Mouse (Mus musculus): ENCODE data around the gene Il9r. TPM values are rescaled to one million over a fixed set of nuclear protein-coding genes. Genes with fewer than 3 reads are reported as not detected.

The Il9r gene
- total RNA-seq, 2 experiments from 2014 or later, result not detected

- no peak for ATAC-seq (replicated peaks; ENCODE audit: low FRiP score, poor library complexity, severe bottlenecking)
Observed at GRCm38 (mm10) chr11:32228292-32228845, 28.3 kb upstream of the Il9r start.

- ATAC-seq (replicated peaks; ENCODE audit: low FRiP score, poor library complexity, severe bottlenecking), result no peak
Observed at GRCm38 (mm10) chr11:32227555-32227954, 27.5 kb upstream of the Il9r start.

- ATAC-seq (replicated peaks; ENCODE audit: low FRiP score, poor library complexity, severe bottlenecking), result no peak
Observed at GRCm38 (mm10) chr11:32227041-32227440, 27.0 kb upstream of the Il9r start.

DNA sequence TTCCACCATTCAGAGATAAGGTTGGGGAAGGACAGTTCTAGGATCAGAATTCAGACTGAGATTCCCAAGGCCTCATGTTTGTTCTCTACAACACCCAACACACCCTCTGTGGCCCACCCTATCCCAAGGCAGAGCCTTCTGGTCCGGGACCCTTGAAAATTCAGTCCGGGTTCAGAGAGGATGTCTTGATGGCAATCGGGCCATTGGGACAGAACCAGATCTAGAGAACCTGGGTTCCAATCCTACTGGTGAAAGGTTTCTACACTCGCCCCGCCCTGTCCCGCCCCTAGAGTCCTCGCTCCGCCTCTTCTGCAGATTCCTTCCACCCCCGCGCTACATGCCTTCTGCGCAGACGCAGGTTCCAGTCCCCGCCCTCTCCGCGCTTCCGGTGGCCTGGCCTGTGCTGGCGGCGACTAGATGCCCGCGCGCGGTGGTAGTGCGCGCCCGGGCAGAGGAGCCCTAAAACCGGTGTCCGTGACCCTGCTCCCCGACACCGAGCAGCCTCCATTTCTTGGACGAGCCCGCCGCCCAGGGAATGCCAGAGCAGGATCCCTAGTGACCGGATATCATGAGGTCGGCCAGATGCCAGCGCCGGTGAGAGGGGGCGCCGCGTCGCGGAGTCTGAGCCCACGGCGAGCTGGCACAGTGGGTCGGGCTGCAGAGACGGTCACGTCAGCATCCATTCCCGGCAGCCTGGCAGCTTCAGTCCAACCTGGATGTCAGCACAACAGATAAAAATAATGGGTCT lies 26.2 kb upstream of the Il9r start, which contains the start of gene Mpg:
Gene Mpg, plus strand, starts transcription at position 382 of the 748 bp plus-strand sequence.
- ATAC-seq (replicated peaks; ENCODE audit: low FRiP score, poor library complexity, severe bottlenecking), result peak; percentile 91

DNA sequence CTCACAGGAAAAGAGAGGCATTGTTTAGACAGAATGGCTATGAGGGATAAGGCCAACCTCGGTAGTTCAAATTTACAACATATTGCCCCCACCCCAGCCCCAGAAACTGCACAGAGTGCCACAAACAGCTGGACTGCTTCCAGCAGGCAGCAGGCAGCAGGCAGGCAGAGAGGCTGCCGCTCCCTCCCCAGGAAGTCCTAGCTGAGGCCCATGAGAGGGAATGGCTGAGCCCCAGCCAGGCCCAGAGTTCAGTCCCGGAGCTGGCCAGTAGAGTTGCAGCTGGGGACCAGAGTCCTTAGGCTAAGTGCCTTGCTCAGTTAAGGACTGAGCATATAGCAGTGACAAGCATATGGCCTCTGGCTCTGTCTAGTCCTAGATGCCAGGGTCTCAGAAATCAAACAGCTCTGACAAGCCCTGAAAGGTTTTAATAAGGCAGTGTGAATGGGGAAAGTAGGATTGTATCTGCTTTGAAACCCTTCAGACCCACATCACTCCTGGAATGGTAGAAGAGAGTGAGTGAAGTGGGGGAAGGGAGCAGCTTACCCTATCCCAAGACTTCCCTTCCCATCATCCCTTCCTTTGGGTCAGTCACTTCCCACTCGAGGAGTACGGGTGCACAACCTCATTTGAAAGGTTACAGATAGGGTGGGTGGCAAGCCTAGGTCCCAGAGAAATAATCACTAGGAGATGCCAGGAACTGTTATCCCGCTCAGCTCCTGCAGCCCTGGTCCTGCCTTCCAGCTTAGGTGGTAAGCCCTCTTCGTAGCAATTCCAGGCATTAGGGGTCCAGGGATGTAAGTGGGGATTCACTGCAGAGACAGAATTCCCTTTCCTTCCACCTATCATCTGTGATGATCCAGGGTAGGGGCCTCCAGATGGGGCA lies 25.4 kb upstream of the Il9r start:
- ATAC-seq (replicated peaks; ENCODE audit: low FRiP score, poor library complexity, severe bottlenecking), result no peak

GRCm38 (mm10) chr11:32224468-32225139 lies 24.5 kb upstream of the Il9r start:
- ATAC-seq (replicated peaks; ENCODE audit: low FRiP score, poor library complexity, severe bottlenecking), result no peak

- no peak for ATAC-seq (replicated peaks; ENCODE audit: low FRiP score, poor library complexity, severe bottlenecking)
Observed at GRCm38 (mm10) chr11:32223297-32223967, 23.4 kb upstream of the Il9r start.

DNA sequence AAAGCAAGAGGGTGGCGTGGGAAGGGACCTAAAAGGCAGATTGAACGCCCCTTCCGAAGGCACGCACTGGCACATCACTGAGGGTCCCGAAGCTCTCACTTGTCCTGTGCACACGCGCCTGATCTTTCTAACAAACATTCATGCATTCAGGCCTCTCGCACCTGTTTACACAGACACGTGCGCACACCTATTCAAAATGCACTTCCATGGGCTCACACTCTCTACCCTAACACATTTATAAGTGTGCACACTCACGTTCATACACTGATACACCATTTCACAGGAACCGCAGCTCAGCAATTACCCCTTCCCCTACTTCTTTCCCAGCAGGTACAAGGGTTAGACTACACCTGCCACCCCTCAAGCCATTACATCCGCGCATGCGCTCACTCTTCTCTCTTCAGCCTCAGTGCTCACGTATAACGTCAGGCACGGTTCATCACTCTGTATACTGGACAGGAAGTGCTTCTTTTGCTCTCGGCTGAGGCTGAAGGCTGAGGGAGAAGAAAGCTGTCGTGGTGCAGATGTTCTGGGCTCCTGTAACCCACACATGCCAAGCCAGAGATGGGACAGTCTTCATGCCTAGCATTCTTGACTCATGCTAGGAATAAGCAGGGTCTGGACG lies 22.6 kb upstream of the Il9r start:
- no peak for ATAC-seq (replicated peaks; ENCODE audit: low FRiP score, poor library complexity, severe bottlenecking)

- no peak for ATAC-seq (replicated peaks; ENCODE audit: low FRiP score, poor library complexity, severe bottlenecking)
Observed at GRCm38 (mm10) chr11:32221951-32222409, 21.9 kb upstream of the Il9r start, which contains the start of gene Rhbdf1. Gene Rhbdf1, minus strand, starts transcription at chr11:32222300.

GRCm38 (mm10) chr11:32221225-32221950 lies 21.3 kb upstream of the Il9r start:
- no peak for ATAC-seq (replicated peaks; ENCODE audit: low FRiP score, poor library complexity, severe bottlenecking)

DNA sequence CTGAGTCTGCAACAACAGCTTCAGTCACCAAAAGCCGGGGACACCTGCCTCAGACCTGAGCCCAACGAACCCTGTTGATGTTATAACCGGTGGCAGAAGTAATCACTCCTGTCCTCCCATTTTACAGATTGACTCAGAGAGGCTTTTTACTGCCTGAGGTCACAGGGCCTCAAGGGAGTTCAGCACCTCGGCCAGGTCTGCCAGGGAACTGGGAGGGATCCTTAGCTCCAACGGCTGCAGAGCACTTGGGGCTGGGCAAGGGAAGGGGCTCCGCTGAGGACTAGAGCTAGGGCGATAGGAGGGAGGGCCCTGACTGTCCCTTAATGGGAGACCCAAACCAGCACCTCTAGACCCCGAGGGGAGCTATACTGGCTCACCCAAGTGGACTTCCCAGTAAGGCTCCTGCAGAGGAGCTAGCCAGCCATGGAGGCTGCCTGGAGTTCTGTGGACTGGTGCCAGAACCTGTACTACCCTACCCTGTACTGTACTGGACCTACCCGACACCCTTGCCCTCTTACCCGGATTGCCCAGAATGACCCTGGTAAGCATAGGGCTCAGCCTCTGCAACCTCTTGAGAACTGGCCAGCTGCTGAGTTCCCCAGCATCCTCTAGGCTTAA lies 20.6 kb upstream of the Il9r start:
- no peak for ATAC-seq (replicated peaks; ENCODE audit: low FRiP score, poor library complexity, severe bottlenecking)

DNA sequence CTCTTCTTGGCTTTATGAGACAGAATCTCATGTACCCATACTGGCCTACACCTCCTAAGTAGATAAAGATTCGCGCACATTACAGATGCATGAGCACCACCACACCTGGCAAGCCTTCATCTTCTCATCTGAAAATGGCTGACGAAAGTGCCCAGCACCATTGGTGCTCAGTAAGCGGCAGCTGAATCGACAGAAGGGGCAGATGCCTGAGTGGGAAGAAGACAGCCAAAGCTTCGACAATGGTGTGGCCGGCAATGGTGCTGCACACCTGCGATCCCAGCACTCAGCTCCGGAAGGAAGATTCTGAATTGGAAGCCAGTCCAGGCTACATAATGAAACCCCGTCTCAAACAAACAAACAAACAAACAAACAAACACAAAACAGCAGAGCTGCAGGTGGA lies 19.2 kb upstream of the Il9r start:
- no peak for ATAC-seq (replicated peaks; ENCODE audit: low FRiP score, poor library complexity, severe bottlenecking)

- ATAC-seq (replicated peaks; ENCODE audit: low FRiP score, poor library complexity, severe bottlenecking), result no peak
Observed at GRCm38 (mm10) chr11:32218501-32219050, 18.5 kb upstream of the Il9r start.

GRCm38 (mm10) chr11:32216851-32217250 lies 16.8 kb upstream of the Il9r start:
- peak; percentile 76 for ATAC-seq (replicated peaks; ENCODE audit: low FRiP score, poor library complexity, severe bottlenecking)

GRCm38 (mm10) chr11:32215372-32216162 lies 15.5 kb upstream of the Il9r start:
- ATAC-seq (replicated peaks; ENCODE audit: low FRiP score, poor library complexity, severe bottlenecking), result no peak

DNA sequence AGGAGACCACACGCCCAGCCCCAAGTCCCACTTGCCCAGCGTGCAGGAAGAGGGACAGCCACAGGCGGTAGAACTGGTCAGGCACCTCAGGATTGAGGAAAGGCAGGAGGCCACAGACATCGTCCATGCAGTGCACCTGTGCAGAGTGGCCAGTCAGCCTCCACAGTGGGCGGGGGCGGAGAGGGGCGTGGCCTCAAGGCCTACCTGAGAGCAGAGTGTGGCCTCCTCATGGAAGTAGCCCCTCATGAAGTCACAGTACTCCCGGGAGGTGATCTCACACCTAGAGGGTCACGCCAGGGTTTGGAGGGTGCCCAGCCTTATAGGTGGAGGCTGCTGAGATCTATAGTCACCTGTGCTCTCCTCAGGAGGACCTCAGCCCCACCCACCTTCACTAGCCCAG lies 10.5 kb upstream of the Il9r start:
- no peak for ATAC-seq (replicated peaks; ENCODE audit: low FRiP score, poor library complexity, severe bottlenecking)
